Mouse (Mus musculus): ENCODE results near the gene Creb3l2.

GRCm38 (mm10) chr6:37483262-37483661, 41.3 kb upstream of the Creb3l2 start:
- TF ChIP-seq POLR2A (IDR thresholded peaks at IDR 0.05; ENCODE audit: borderline replicate concordance, control insufficient read depth, low read depth, low read length) (no peak), CTCF (IDR thresholded peaks at IDR 0.05; ENCODE audit: control insufficient read depth, insufficient read depth, low read length) (no peak)

Measured in bone marrow, adult 2 months (tissue).